Mouse (Mus musculus): ENCODE results near the gene Srcap. TPM values are rescaled to one million over a fixed set of nuclear protein-coding genes. Genes with fewer than 3 reads are reported as not detected.

Srcap gene
- polyA plus RNA-seq, 1 experiment from 2014 or later: 51.5 TPM

DNA sequence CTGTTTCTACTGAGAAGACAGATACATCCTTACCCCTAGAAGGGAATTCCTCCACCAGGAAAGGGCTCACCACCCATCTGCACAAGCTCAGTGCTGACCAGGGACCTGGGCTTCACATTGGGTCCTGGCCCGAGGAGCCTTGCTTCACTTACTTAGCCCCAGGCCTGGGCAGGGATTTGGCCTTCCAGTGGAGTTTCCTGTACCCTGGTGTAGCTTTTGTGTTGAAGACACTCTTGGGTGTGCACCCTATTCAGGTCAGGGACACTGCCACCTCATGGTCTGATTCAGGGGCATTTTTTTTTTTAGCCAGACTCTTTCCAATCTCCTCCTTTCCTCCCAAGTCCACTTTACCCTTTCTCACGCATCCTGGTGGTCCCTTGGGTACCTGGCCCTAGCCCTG lies 91.1 kb downstream of the Srcap start:
- no peak overlapping the region for H3K4me2 ChIP-seq (ENCODE audit: low read length)
- 93% methylated on average over 2 of the region's 2 CpGs for WGBS
- H3K9me3 ChIP-seq (ENCODE audit: control insufficient read depth, low read length): no peaks in the 10 kb centered on the region
- no peaks in the 10 kb centered on the region for H3K4me1 ChIP-seq (replicated peaks; ENCODE audit: control insufficient read depth, insufficient read depth, low read length)
- H3K4me3 ChIP-seq (replicated peaks; ENCODE audit: low read length): no peak overlapping the region
- no peaks in the 10 kb centered on the region for H3K27me3 ChIP-seq (replicated peaks; ENCODE audit: control insufficient read depth, insufficient read depth, low read length)
- ATAC-seq: no peak
- H3K36me3 ChIP-seq (ENCODE audit: control insufficient read depth, insufficient read depth): peaks cover 23% of the 10 kb centered on the region
- no peak overlapping the region for H3K9ac ChIP-seq (replicated peaks; ENCODE audit: low read depth, low read length)
- no peak overlapping the region for H3K27ac ChIP-seq (ENCODE audit: low read length)

DNA sequence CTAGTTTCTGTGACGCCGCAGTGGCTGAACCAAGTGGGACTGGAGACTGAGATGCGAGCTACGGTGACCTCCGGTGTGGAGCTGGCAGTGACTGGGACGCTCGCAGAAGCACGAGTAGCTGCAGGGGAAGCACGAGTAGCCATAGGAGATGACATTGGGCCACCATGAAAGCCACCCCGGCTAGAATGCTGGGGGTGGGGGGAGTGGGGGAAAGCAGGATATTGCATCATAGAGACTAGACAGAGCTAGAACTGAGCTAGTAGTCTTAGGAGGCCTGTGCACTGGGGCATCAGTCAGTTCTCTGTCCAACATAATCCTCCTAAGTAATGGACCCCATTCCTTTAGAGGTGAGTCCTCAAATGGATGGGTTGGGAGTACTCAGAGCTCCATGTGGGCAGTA lies 92.5 kb downstream of the Srcap start:
- Histone ChIP-seq H3K36me3 (ENCODE audit: control insufficient read depth, insufficient read depth) (peaks cover 30% of the 10 kb centered on the region), H3K27me3 (replicated peaks; ENCODE audit: control insufficient read depth, insufficient read depth, low read length) (no peaks in the 10 kb centered on the region), H3K9ac (replicated peaks; ENCODE audit: low read depth, low read length) (no peak overlapping the region), H3K4me2 (ENCODE audit: low read length) (no peak overlapping the region), H3K4me1 (replicated peaks; ENCODE audit: control insufficient read depth, insufficient read depth, low read length) (no peaks in the 10 kb centered on the region), H3K9me3 (ENCODE audit: control insufficient read depth, low read length) (no peaks in the 10 kb centered on the region), H3K4me3 (replicated peaks; ENCODE audit: low read length) (no peak overlapping the region), H3K27ac (ENCODE audit: low read length) (no peak overlapping the region)
- WGBS: 85% methylated on average over 10 of the region's 10 CpGs
- no peak for ATAC-seq

DNA sequence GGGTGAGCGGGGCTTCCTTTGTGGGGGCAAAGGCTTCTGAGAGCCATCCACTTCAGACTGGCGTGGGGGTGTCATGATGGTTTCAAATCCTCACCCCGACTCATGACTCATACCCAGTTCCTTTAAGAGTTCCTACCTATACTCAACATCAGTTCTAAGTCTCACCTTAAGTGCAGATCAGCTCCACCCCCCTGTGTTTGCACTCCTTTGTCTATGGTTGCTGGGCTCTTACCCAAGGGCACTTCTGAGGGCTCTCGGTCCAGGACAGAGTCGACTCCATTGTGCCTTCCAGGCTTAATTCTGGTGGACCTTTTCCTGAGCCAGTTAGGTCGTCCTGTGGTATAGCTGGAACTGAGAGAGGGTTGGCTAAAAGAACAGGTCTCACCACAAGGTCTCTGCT lies 95.4 kb downstream of the Srcap start:
- Histone ChIP-seq H3K36me3 (ENCODE audit: control insufficient read depth, insufficient read depth) (peaks cover 34% of the 10 kb centered on the region), H3K9me3 (ENCODE audit: control insufficient read depth, low read length) (no peaks in the 10 kb centered on the region), H3K27ac (ENCODE audit: low read length) (no peak overlapping the region), H3K9ac (replicated peaks; ENCODE audit: low read depth, low read length) (no peak overlapping the region), H3K27me3 (replicated peaks; ENCODE audit: control insufficient read depth, insufficient read depth, low read length) (no peaks in the 10 kb centered on the region), H3K4me1 (replicated peaks; ENCODE audit: control insufficient read depth, insufficient read depth, low read length) (no peaks in the 10 kb centered on the region), H3K4me3 (replicated peaks; ENCODE audit: low read length) (no peak overlapping the region), H3K4me2 (ENCODE audit: low read length) (no peak overlapping the region)
- ATAC-seq: no peak
- 87% methylated on average over 6 of the region's 6 CpGs for WGBS

Small RNA genes within 50 kb of the gene (microRNA-seq; reads per million reads assigned to microRNA genes)
- not detected for gene Gm47278
- gene Mir7060: not detected

Other genes with a start within 250 kb of the Srcap start
- 48.3 and 49.2 TPM in 2 replicates for gene Sephs2, start 237.9 kb upstream of the Srcap start, polyA plus RNA-seq (2015; fragmentation: Nextera tagmentation; extraction: Ambion mirVana)
- gene Itgal, start 215.7 kb upstream of the Srcap start, polyA plus RNA-seq (2015; fragmentation: Nextera tagmentation; extraction: Ambion mirVana): 0.16 and 0.20 TPM in 2 replicates
- 10.5 and 10.6 TPM in 2 replicates for gene Zfp768, start 166.4 kb upstream of the Srcap start, polyA plus RNA-seq (2015; fragmentation: Nextera tagmentation; extraction: Ambion mirVana)
- gene Zfp747, start 135.9 kb upstream of the Srcap start, polyA plus RNA-seq (2015; fragmentation: Nextera tagmentation; extraction: Ambion mirVana): 8.2 and 9.6 TPM in 2 replicates
- gene 9130019O22Rik, start 124.8 kb upstream of the Srcap start, polyA plus RNA-seq (2015; fragmentation: Nextera tagmentation; extraction: Ambion mirVana): 4.2 and 5.1 TPM in 2 replicates
- gene E430018J23Rik, start 118.4 kb upstream of the Srcap start, polyA plus RNA-seq (2015; fragmentation: Nextera tagmentation; extraction: Ambion mirVana): 5.3 and 6.3 TPM in 2 replicates
- 5.2 and 5.9 TPM in 2 replicates for gene Zfp764, start 105.2 kb upstream of the Srcap start, polyA plus RNA-seq (2015; fragmentation: Nextera tagmentation; extraction: Ambion mirVana)
- 28.4 and 28.6 TPM in 2 replicates for gene Zfp688, start 89.9 kb upstream of the Srcap start, polyA plus RNA-seq (2015; fragmentation: Nextera tagmentation; extraction: Ambion mirVana)
- gene Zfp689, start 62.8 kb upstream of the Srcap start, polyA plus RNA-seq (2015; fragmentation: Nextera tagmentation; extraction: Ambion mirVana): 14.6 and 17.7 TPM in 2 replicates
- gene Prr14, start 52.4 kb upstream of the Srcap start, polyA plus RNA-seq (2015; fragmentation: Nextera tagmentation; extraction: Ambion mirVana): 42.8 and 45.3 TPM in 2 replicates
- 10.2 and 11.8 TPM in 2 replicates for gene Fbrs, start 32.8 kb upstream of the Srcap start, polyA plus RNA-seq (2015; fragmentation: Nextera tagmentation; extraction: Ambion mirVana)
- gene Gm42715, start 7.6 kb downstream of the Srcap start, polyA plus RNA-seq (2015; fragmentation: Nextera tagmentation; extraction: Ambion mirVana): 16.3 and 18.8 TPM in 2 replicates
- gene Tmem265, start 49.4 kb downstream of the Srcap start, polyA plus RNA-seq (2015; fragmentation: Nextera tagmentation; extraction: Ambion mirVana): 4.0 and 6.2 TPM in 2 replicates
- gene Phkg2, start 61.4 kb downstream of the Srcap start, polyA plus RNA-seq (2015; fragmentation: Nextera tagmentation; extraction: Ambion mirVana): 65.2 and 65.7 TPM in 2 replicates
- gene Ccdc189, start 76.6 kb downstream of the Srcap start, polyA plus RNA-seq (2015; fragmentation: Nextera tagmentation; extraction: Ambion mirVana): 10.0 and 10.3 TPM in 2 replicates
- 54.1 and 62.7 TPM in 2 replicates for gene Rnf40, start 76.8 kb downstream of the Srcap start, polyA plus RNA-seq (2015; fragmentation: Nextera tagmentation; extraction: Ambion mirVana)
- gene Zfp629, start 103.8 kb downstream of the Srcap start, polyA plus RNA-seq (2015; fragmentation: Nextera tagmentation; extraction: Ambion mirVana): 19.4 and 20.4 TPM in 2 replicates
- gene Bcl7c, start 196.9 kb downstream of the Srcap start, polyA plus RNA-seq (2015; fragmentation: Nextera tagmentation; extraction: Ambion mirVana): 30.6 and 33.8 TPM in 2 replicates
- gene Ctf1, start 200.8 kb downstream of the Srcap start, polyA plus RNA-seq (2015; fragmentation: Nextera tagmentation; extraction: Ambion mirVana): 3.5 and 4.5 TPM in 2 replicates
- 0.11 and 0.17 TPM in 2 replicates for gene Ctf2, start 220.2 kb downstream of the Srcap start, polyA plus RNA-seq (2015; fragmentation: Nextera tagmentation; extraction: Ambion mirVana)
- gene Fbxl19, start 232.6 kb downstream of the Srcap start, polyA plus RNA-seq (2015; fragmentation: Nextera tagmentation; extraction: Ambion mirVana): 8.0 and 8.4 TPM in 2 replicates

Data from forebrain, embryonic 16.5 days (tissue).